Mouse (Mus musculus) mesoderm, embryonic 11.5 days (tissue): ENCODE results near the gene Hrc.

Experiments
- DNase-seq: peaks from one replicate; pipeline ENCODE4 v3.0.0-alpha.2; 2012; ENCODE audit warnings: low read depth, low spot score

Hrc gene

DNA sequence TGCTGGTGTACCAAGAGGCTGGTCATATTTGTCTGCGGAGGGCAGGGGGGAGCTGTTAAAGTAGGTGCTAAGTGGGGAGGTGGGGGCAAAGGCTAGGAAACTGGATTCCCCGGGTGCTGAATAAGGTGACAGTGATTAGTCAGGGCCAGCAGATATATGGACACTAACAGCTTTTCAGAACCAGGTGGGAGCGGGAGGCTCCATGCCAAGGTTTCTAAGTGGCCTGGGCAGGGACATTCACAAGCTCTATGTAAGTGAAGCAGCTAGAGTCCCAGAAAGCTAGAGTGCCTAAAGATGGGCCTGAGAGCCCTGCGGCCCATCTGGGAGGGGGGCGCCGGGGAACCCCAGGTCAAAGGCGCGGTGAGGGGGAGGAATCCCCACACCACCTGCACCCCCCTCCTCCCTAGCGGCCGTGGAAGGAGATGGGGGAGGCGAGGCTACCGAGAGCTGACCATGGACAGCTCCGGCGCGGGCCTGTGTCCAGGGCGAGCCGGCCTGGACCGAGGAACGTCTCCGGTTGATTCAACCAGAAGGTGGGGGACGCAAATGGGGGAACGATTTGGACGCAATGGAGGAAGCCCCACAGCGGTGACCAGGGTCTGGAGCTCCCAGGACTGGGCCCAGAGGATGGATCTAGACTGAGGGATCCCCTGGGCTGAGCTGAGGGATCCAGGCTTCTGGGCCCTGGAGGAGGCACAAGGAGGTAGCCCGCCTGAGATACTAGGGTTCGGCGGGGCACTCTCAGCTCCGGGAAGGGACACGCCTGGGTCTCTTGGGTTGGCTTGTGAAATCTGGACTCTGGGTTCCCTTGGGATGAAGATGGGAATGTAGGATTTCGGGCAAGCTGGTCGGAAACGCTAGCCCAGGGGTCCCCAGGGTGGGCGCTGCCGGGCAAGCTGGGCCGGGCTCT is 30.9 kb downstream of the Hrc start:
- peak; percentile 54 for DNase-seq

DNA sequence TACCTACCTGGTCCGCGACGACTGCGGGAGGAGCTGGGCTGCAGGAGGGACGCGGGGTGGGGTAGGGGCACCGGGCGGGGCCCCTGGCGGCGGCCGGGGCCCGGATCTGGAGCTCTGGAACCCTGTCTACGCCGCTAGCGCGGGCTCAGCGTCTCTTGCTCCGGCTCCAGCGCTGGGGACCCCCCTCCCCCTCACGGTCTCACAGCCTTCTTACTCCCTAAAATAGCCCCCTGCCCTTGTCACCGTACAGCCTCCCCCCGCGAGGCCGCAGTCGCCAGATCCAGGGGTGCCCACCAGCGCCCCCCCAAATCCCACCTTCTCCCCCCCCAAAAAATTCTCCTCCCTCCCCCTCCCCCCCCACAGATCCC is 31.5 kb downstream of the Hrc start, which contains the start of gene Ppfia3:
Gene Ppfia3, minus strand, starts transcription at position 368 of the 368 bp plus-strand sequence.
- DNase-seq = no peak

DNA sequence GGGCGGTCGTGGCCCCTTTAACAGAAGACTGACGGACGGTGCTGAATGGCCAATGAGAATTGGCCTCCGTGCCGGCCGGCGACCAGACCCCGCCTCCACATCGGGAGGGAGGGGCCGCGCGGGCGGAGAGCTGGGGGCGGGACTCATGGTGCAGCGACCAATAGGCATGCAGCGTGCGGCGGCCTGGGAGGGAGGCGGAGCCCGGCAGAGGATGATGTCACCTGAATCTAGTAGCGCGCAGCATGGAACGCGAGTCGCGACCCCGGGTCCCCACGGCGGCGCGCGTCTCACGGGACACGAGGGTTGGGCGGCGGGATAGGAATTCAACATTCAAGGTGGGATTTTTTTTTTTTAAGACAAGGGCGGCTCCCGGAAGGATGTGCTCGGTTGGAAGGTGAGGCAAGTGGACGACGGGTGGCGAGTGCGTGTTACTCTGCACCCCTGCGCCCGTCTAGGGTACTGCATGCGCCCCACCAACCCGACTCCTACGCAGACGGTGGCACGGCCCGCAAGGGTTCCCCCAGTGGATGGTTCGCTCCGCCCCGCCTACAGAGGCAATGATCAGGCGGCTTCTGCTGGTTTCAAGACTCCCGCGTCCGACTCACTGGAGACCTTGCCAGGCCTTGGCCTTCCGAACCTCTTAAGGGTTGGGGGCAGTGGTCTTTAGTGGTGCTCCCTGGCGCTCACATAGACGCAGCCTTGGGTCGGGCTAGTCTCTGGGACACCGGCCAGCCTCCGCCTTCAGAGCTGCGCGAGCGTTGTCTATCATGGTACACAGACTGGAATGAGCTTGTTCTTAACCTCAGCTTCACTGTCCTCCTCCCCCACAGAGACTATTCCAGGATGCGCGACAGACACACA is 32.2 kb downstream of the Hrc start:
- DNase-seq = peak; percentile 97

DNA sequence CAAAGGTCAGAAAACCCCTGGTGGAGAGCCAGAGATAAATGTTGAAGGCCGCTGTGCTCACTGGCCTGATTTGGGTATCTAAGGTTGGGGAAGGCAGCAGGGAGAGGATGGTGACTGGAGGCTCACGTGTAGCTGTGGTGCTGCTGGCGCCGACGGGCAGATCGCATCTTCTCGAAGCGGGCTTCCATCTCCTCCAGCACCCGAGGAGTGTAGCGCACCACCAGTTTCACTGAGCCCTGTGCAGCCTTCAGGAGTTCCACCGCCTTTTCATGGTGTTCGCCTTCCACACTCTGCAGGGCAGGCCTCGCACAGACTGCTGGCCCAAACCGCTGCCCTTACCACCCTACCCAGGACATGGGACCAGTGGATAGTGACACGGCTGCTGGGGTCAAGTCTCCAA is 33.1 kb downstream of the Hrc start:
- DNase-seq = no peak

DNA sequence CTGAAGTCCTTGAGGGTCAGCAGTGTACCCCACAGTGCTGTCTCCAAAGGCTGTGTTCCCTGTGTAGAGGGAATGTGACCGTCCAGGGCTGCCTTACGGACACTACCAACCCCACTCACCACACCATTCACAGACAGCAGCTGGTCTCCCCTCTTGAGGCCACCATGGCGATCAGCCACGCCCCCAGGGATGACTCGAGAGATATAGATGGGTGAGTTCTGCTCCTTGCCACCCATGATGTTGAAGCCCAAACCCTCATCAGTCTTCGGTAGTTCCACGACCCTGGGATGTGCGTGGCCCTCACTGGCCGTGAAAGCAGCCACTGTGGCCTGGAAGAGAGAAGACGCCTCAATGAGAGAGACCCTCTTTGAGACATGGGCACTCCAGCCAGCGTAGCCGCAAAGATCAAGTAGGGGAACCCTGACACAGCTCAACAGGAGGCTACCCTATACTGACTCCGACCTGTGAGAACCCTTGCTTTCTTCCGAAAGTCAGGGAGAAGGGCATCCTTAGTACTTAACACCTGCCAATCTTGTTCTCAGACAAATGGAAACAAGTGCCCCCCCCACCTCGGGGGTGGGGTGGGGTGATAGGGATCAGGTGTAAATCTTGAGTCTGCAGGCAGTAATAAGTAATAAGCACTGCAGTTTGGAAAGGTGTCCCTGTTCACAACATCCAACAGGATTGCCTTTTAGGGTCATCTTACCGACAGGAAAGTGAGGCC is 34.1 kb downstream of the Hrc start:
- DNase-seq = no peak

DNA sequence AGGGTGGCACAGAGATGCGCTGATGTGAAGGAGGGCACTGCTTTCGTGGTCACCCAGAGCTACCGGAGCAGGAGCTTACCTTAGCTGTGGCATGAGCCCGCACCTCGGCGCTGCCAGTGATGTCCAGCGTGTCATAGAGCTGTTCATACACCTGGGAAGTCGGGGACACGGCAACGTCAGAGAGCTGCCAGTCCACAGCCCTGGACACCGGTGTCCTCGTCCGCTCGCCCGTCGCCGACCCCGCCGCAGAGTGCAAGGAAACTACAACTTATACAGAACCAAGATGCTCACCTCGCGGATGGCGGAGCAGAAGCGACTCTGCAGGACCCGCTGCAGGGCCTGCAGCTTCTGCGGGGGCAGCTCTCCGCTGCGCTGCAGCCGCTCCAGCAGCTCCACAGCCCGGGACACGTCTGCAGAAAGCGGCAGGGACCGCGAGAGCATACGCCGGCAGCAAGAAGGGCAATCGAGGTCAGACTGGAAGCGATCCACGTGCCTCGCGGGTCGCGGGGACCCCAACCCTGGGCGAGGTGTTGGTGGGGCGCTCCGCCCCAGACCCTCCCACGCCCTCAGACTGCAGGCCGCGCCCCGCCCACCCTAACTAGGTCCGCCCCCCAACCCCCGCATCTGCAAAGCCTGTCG is 34.9 kb downstream of the Hrc start:
- no peak for DNase-seq

DNA sequence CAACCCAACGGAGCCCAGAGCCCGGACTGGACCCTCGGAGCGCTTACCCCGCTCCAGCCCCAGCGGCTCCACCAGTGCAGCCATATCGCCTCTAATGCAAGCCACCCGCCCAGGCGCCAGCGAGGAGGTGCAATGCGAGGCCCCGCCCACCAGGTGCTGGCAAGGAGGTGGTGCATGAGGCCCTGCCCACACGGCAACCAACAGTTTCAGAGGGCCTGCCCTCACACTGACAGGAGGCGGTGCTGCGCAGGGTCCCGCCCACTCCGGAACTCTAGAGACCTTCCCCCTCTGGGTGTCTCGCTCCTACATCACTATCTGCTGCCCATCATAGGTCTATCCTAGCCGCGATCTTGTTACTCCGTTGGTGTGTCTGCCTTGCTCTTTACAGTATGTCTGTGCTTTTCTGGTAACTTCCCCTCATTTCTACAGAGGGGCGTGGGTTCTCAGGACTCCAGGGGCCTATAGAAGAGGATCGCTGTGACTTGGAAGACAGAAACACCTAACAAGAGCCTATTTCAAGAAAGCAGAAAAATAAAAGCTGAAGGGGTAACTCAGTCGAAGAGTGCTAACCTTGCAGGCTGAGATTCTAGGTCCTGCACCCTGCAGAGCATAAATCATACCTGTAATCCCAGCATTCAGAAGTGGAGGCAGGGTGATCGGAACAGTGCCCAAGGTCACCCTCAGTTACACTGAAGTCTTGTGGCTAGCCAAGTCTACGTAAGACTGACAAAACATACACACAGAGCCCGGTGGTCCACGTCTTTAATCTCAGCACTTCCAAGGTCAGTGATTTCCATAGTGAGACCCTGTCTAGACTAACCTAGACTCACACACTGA is 35.6 kb downstream of the Hrc start, which contains the start of gene Lin7b:
Gene Lin7b, minus strand, starts transcription at position 109 of the 837 bp plus-strand sequence.
- peak; percentile 88 for DNase-seq

DNA sequence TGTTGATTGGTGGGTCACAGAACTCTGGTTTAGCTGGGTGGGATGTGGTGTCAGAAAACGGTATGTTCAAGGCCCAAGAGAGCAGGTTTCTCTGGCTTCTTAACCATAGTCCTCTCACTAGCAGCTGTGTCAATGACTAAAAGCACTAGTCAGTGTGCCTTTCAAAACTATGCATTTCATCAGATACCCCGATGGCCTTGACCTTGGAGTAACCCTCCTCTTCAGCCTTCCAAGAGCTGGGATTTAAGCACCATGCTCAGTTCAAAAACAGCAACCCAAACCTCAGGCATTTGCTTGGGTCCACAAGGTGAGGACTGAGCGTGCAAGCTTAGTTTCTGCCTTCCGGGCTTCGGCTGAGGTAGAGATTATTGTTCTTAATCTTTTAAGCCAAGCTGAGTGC is 37.3 kb downstream of the Hrc start:
- DNase-seq = no peak

DNA sequence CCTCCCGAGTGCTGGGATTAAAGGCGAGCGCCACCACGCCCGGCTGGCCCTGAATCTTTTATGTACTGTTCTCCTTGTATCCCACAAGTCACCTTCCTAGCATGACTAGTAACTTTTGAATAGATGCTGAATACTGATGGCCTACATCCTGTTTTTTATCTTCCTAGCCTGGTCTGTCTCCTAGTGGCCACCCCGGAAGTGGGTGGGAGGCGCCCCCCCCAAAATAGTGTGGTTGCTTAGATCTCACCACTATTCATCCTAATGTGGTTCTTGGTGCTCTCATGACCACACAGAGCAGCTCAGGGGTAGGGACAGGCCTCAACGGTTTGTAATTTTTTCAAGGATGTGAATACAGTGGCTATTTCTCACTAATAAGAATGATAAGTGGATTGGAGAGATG is 39.5 kb downstream of the Hrc start:
- no peak for DNase-seq

DNA sequence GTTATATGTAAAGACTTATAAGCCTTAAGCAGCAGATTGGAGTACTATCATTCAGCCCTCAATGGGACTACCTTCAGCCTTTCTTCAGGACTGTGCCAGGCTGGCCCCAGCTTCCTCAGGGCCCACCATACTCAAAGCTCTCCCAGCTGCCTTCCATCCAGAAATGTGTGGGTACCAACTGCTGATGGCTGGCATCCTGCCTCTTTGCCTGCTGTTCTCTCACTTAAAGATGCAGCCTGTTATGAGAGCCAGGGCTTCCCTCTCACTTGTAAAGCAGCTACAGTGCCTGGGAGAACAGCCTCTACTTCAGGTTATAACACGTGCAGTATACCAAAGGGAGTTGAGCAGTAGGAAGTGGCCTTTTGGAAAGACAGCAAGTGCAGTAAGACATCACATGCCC is 41.0 kb downstream of the Hrc start:
- no peak for DNase-seq

DNA sequence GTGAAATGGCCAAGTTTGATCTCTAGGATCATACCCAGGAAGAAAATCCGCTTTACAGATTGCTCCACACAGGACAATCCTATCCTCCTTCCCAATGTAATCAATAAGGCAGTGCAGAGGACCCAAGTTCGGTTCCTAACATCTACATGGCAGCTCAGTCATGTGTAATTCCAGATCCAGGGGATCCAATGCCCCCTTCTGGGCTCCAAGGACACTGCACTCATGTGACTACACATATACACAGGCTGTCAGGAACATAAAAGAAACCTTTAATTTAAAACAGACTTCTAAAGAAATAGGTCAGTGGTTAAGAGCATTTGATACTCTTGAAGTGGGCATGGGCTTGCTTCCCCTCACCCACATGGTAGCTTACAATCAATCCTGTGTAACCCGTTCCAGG is 51.0 kb downstream of the Hrc start:
- no peak for DNase-seq
